Mouse (Mus musculus) intestine, postnatal 0 days (tissue): ENCODE results near the gene Sox9. TPM values are rescaled to one million over a fixed set of nuclear protein-coding genes. Genes with fewer than 3 reads are reported as not detected.
A peak's percentile ranks its signal among the peaks of the same experiment; 100 is the strongest.

Experiments used
- ATAC-seq: fragments of 200-750 bp; cut with Nextera tagmentation; 2 replicates; pipeline ENCODE4 v1.8.0; 2017; ENCODE audit warnings: mild to moderate bottlenecking, moderate TSS enrichment, moderate library complexity
- H3K27ac ChIP-seq: fragments of 300-500 bp; sonication (generic); 2 replicates; pipeline ENCODE4 v1.5.1; 2014; ENCODE audit warnings: mild to moderate bottlenecking, low read depth, low read length, moderate library complexity
- H3K27me3 ChIP-seq: fragments of 300-500 bp; sonication (generic); replicated peaks from 2 replicates; pipeline ENCODE4 v1.6.1; 2014; ENCODE audit warnings: low read length, mixed read lengths; ENCODE audit not compliant: control insufficient read depth, insufficient read depth
- H3K36me3 ChIP-seq: fragments of 300-500 bp; sonication (generic); 2 replicates; pipeline ENCODE4 v1.6.1; 2014; ENCODE audit warnings: mild to moderate bottlenecking, moderate library complexity; ENCODE audit not compliant: control insufficient read depth, insufficient read depth
- H3K4me1 ChIP-seq: fragments of 300-500 bp; sonication (generic); replicated peaks from 2 replicates; pipeline ENCODE4 v1.6.1; 2014; ENCODE audit warnings: antibody characterized with exemption, low read length, mixed read lengths; ENCODE audit not compliant: control insufficient read depth, insufficient read depth
- H3K4me2 ChIP-seq: fragments of 300-500 bp; sonication (generic); replicated peaks from 2 replicates; pipeline ENCODE4 v1.6.1; 2014; ENCODE audit warnings: low read depth, mild to moderate bottlenecking, moderate library complexity
- H3K4me3 ChIP-seq: fragments of 300-500 bp; sonication (generic); 2 replicates; pipeline ENCODE4 v1.5.1; 2014; ENCODE audit warnings: low read depth, low read length
- H3K9ac ChIP-seq: fragments of 300-500 bp; sonication (generic); 2 replicates; pipeline ENCODE4 v1.6.1; 2014; ENCODE audit warnings: mild to moderate bottlenecking, low read depth, low read length
- H3K9me3 ChIP-seq: fragments of 300-500 bp; sonication (generic); 2 replicates; pipeline ENCODE4 v1.6.1; 2016; ENCODE audit warnings: mixed run types; ENCODE audit not compliant: control insufficient read depth
- CTCF ChIP-seq: sonication (generic); IDR thresholded peaks from 2 replicates; pipeline ENCODE4 v1.5.1; 2016; ENCODE audit warnings: low read depth, mild to moderate bottlenecking, control low read depth, antibody characterized with exemption, moderate library complexity
- WGBS: fragments of 180-500 bp; shearing (Covaris S2); extraction: QIAGEN DNeasy Blood & Tissue Kit; methylation state at CpG from one replicate; pipeline ENCODE4 v1.1.7; 2014; 5-methylcytosine and 5-hydroxymethylcytosine counted together
- polyA plus RNA-seq: library from polyadenylated mRNA; unstranded; fragments of >200 nt; fragmentation: Nextera tagmentation; extraction: Ambion mirVana; gene quantifications from 2 replicates; pipeline ENCODE4 v1.2.1, GENCODE M21; 2015

Sox9 gene
- polyA plus RNA-seq, 1 experiment from 2014 or later = 15.9 TPM

GRCm38 (mm10) chr11:112786427-112786826 is 4.4 kb downstream of the Sox9 start:
- Histone ChIP-seq H3K9ac (no peak overlapping the region), H3K4me3 (no peak overlapping the region), H3K4me2 (peak overlapping the region; percentile 84), H3K36me3 (no peaks in the 10 kb centered on the region; the same call in 1 of the 2 replicates), H3K27ac (no peak overlapping the region), H3K9me3 (no peaks in the 10 kb centered on the region), H3K4me1 (peaks cover 5% of the 10 kb centered on the region; the same call in 1 of the 2 replicates), H3K27me3 (peaks cover 7% of the 10 kb centered on the region)
- ATAC-seq = no peak
- 46% methylated on average over 4 of the region's 4 CpGs for WGBS
- no peak for TF ChIP-seq CTCF

- no peak overlapping the region for H3K9ac ChIP-seq
- ATAC-seq = peak; percentile 71
- no peak overlapping the region for H3K27ac ChIP-seq
- H3K4me1 ChIP-seq = peaks cover 5% of the 10 kb centered on the region; the same call in 1 of the 2 replicates
- no peak overlapping the region for H3K4me3 ChIP-seq
- H3K36me3 ChIP-seq = no peaks in the 10 kb centered on the region; the same call in 1 of the 2 replicates
- no peak for TF ChIP-seq CTCF
- peaks cover 3% of the 10 kb centered on the region; the same call in 1 of the 2 replicates for H3K27me3 ChIP-seq
- H3K9me3 ChIP-seq = no peaks in the 10 kb centered on the region
- H3K4me2 ChIP-seq = peak overlapping the region; percentile 25
- WGBS = 9% methylated on average over 13 of the region's 13 CpGs
Observed at GRCm38 (mm10) chr11:112788296-112788695, 6.3 kb downstream of the Sox9 start.

GRCm38 (mm10) chr11:112796379-112796778 is 14.4 kb downstream of the Sox9 start:
- TF ChIP-seq CTCF = no peak
- no peaks in the 10 kb centered on the region for H3K9me3 ChIP-seq
- WGBS = 84% methylated on average over 5 of the region's 5 CpGs

DNA sequence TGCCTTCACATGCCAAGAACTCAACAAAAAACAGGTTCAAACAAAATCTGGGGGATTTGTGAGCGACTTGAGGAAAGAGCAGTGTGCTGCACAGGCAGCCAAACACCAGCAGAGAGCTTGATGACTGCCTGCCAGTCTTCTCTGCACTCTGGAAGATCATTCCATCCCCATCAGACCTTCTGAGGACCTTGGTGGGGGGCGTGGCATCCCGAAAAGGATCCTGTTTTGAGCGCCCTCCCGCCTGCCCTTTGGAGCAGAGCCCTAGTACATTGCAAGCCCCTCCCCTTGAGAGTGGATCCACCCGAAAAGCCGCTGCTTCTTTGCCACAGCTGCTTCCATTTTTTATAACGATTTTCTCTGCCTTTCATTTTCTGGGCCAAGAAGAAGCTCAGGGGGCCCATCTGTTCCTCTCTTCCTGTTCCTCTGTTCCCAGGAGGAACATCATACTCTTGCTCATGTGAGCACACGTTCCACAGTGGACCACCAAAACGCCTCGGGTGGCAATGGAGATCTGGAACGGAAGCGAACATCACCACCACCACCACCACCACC is 16.9 kb downstream of the Sox9 start:
- H3K9me3 ChIP-seq = no peaks in the 10 kb centered on the region
- H3K4me3 ChIP-seq = no peak overlapping the region
- no peaks in the 10 kb centered on the region for H3K36me3 ChIP-seq
- H3K27me3 ChIP-seq = no peaks in the 10 kb centered on the region
- TF ChIP-seq CTCF = no peak
- H3K4me1 ChIP-seq = no peaks in the 10 kb centered on the region
- no peak overlapping the region for H3K4me2 ChIP-seq
- no peak overlapping the region for H3K9ac ChIP-seq
- WGBS = 62% methylated on average over 13 of the region's 13 CpGs
- no peak overlapping the region for H3K27ac ChIP-seq
- no peak for ATAC-seq

More at GRCm38 (mm10) chr11:112796379-112796778, 14.4 kb downstream of the Sox9 start:
- Histone ChIP-seq H3K27me3 (no peaks in the 10 kb centered on the region), H3K9ac (no peak overlapping the region), H3K4me1 (no peaks in the 10 kb centered on the region), H3K4me3 (no peak overlapping the region), H3K27ac (no peak overlapping the region), H3K4me2 (no peak overlapping the region), H3K36me3 (no peaks in the 10 kb centered on the region)
- no peak for ATAC-seq

DNA sequence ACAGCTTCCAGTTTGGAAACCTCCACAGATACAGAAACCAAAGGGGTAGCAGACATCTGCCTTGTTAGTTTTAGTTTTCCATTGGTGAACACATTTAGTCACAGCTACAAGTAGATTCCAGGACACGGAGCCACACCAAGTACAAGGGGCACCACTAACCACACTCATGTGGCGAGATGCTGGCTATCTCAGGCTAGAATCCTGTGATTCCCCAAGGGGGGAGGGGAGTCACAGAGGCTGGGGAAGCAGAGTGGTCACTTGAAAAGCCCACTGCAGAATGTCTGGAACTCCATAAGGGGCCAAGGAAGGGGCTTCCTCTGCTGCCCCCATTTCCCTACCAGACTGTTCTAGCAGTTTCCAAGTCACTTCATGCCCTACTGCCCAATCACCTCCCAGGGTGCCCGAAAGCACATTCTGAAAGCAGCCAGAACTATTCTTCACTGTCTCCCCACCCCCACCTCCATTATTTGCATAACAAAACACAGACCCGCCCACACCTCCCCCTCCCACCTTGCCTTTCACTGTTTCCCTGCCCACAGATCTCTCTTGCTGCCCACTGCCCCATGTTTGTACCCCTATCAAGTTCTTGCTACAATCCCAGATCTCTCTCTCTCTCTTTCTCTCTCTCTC is 19.3 kb downstream of the Sox9 start:
- no peaks in the 10 kb centered on the region for H3K27me3 ChIP-seq
- no peak overlapping the region for H3K9ac ChIP-seq
- no peak for TF ChIP-seq CTCF
- no peaks in the 10 kb centered on the region for H3K36me3 ChIP-seq
- H3K9me3 ChIP-seq = no peaks in the 10 kb centered on the region
- H3K4me1 ChIP-seq = no peaks in the 10 kb centered on the region
- no peak for ATAC-seq
- no peak overlapping the region for H3K27ac ChIP-seq
- no peak overlapping the region for H3K4me2 ChIP-seq
- WGBS = 51% methylated on average over 4 of the region's 4 CpGs
- no peak overlapping the region for H3K4me3 ChIP-seq

GRCm38 (mm10) chr11:112807838-112808506 is 25.9 kb downstream of the Sox9 start:
- Histone ChIP-seq H3K36me3 (no peaks in the 10 kb centered on the region), H3K4me2 (no peak overlapping the region), H3K27ac (no peak overlapping the region), H3K4me3 (no peak overlapping the region), H3K27me3 (no peaks in the 10 kb centered on the region), H3K4me1 (peaks cover 3% of the 10 kb centered on the region; the same call in 1 of the 2 replicates), H3K9me3 (no peaks in the 10 kb centered on the region), H3K9ac (no peak overlapping the region)
- WGBS = 23% methylated on average over 8 of the region's 8 CpGs
- ATAC-seq = no peak
- TF ChIP-seq CTCF = no peak
